Mouse (Mus musculus) left cerebral cortex, adult 8-10 months (tissue): ENCODE measurements around the gene Atp1b2. TPM values are rescaled to one million over a fixed set of nuclear protein-coding genes. Genes with fewer than 3 reads are reported as not detected.

Experiments
- microRNA-seq, 2 experiments: library from miRNA; unstranded; fragments of <30 nt; microRNA quantifications; one replicate each; pipeline ENCODE4 v1.2.0; 2022
- total RNA-seq, 4 experiments: library from RNA; stranded (reverse); gene quantifications; 2 replicates each; pipeline ENCODE4 v1.2.4; 2022

Gene Atp1b2
- total RNA-seq, 4 experiments from 2014 or later = 400 to 455 (median 419) TPM

Small RNA genes within 50 kb of the gene (microRNA-seq; reads per million reads assigned to microRNA genes)
- gene Mir467f = 0 reads per million in 2 experiments

Other genes starting within 250 kb of the Atp1b2 start
- 100 to 1,000 TPM; 370 to 420 (median 387) TPM for gene Chd3, start 236.5 kb downstream of the Atp1b2 start, total RNA-seq
- gene Naa38, start 210.5 kb downstream of the Atp1b2 start, total RNA-seq = 100 to 1,000 TPM in 3 of 4 experiments, 10 to 100 TPM in 1; 99.9 to 140 (median 114) TPM
- gene Cyb5d1, start 210.3 kb downstream of the Atp1b2 start, total RNA-seq = 10 to 100 TPM; 38.0 to 43.7 (median 42.5) TPM
- gene Tmem88, start 207.7 kb downstream of the Atp1b2 start, total RNA-seq = 1 to 10 TPM; 3.3 to 4.8 (median 3.5) TPM
- 10 to 100 TPM; 17.3 to 29.2 (median 21.9) TPM for gene Kdm6b, start 192.3 kb downstream of the Atp1b2 start, total RNA-seq
- gene Dnah2, start 56.8 kb downstream of the Atp1b2 start, total RNA-seq = 1 to 10 TPM; 3.3 to 4.9 (median 3.9) TPM
- 10 to 100 TPM; 89.2 to 96.6 (median 90.5) TPM for gene Efnb3, start 45.7 kb downstream of the Atp1b2 start, total RNA-seq
- gene Wrap53, start 25.7 kb downstream of the Atp1b2 start, total RNA-seq = 10 to 100 TPM; 10.1 to 13.8 (median 11.3) TPM
- gene Trp53, start 25.6 kb downstream of the Atp1b2 start, total RNA-seq = 10 to 100 TPM; 26.6 to 32.6 (median 28.2) TPM
- 1 to 10 TPM in 1 of 4 experiments, not detected in 3; 1.0 TPM for gene Shbg, start 12.0 kb upstream of the Atp1b2 start, total RNA-seq
- gene Sat2, start 16.1 kb upstream of the Atp1b2 start, total RNA-seq = 10 to 100 TPM in 3 of 4 experiments, 1 to 10 TPM in 1; 7.9 to 11.6 (median 10.5) TPM
- gene Fxr2, start 27.0 kb upstream of the Atp1b2 start, total RNA-seq = 100 to 1,000 TPM; 132 to 147 (median 140) TPM
- gene Sox15, start 49.4 kb upstream of the Atp1b2 start, total RNA-seq = under 1 TPM in 1 of 4 experiments, not detected in 3; 0.46 TPM
- 10 to 100 TPM; 59.3 to 68.7 (median 61.4) TPM for gene Mpdu1, start 56.7 kb upstream of the Atp1b2 start, total RNA-seq
- gene Cd68, start 60.2 kb upstream of the Atp1b2 start, total RNA-seq = 10 to 100 TPM; 14.1 to 63.3 (median 34.2) TPM
- 100 to 1,000 TPM; 268 to 307 (median 295) TPM for gene Eif4a1, start 66.5 kb upstream of the Atp1b2 start, total RNA-seq
- 10 to 100 TPM; 72.6 to 96.8 (median 83.6) TPM for gene Senp3, start 76.1 kb upstream of the Atp1b2 start, total RNA-seq
- 1 to 10 TPM; 2.5 to 4.2 (median 3.2) TPM for gene Tnfsf13, start 79.8 kb upstream of the Atp1b2 start, total RNA-seq
- gene Tnfsf12, start 89.9 kb upstream of the Atp1b2 start, total RNA-seq = 10 to 100 TPM; 10.2 to 15.1 (median 11.7) TPM
- 1 to 10 TPM; 1.5 to 2.0 (median 1.8) TPM for gene Tnfsfm13, start 90.2 kb upstream of the Atp1b2 start, total RNA-seq
- gene Polr2a, start 152.7 kb upstream of the Atp1b2 start, total RNA-seq = 10 to 100 TPM; 48.6 to 56.4 (median 51.3) TPM
- gene Slc35g3, start 156.0 kb upstream of the Atp1b2 start, total RNA-seq = not detected
- 100 to 1,000 TPM; 138 to 158 (median 147) TPM for gene Zbtb4, start 160.0 kb upstream of the Atp1b2 start, total RNA-seq
- 1 to 10 TPM in 2 of 4 experiments, under 1 TPM in 2; 0.51 to 1.2 (median 0.92) TPM for gene Chrnb1, start 190.0 kb upstream of the Atp1b2 start, total RNA-seq
- 10 to 100 TPM; 18.8 to 22.3 (median 19.7) TPM for gene Fgf11, start 195.9 kb upstream of the Atp1b2 start, total RNA-seq
- gene Tmem102, start 199.7 kb upstream of the Atp1b2 start, total RNA-seq = under 1 TPM in 2 of 4 experiments, not detected in 2; 0.16 to 0.20 TPM
- not detected for gene Gm39566, start 209.4 kb upstream of the Atp1b2 start, total RNA-seq
- not detected for gene Spem2, start 212.5 kb upstream of the Atp1b2 start, total RNA-seq
- under 1 TPM in 3 of 4 experiments, not detected in 1; 0.43 to 0.74 (median 0.49) TPM for gene Spem1, start 216.2 kb upstream of the Atp1b2 start, total RNA-seq
- 100 to 1,000 TPM; 217 to 228 (median 217) TPM for gene Nlgn2, start 231.8 kb upstream of the Atp1b2 start, total RNA-seq
- 100 to 1,000 TPM; 117 to 147 (median 123) TPM for gene Tmem256, start 232.6 kb upstream of the Atp1b2 start, total RNA-seq
- gene Plscr3, start 240.4 kb upstream of the Atp1b2 start, total RNA-seq = 10 to 100 TPM; 16.0 to 20.0 (median 18.6) TPM